Mouse (Mus musculus) limb, embryonic 13.5 days (tissue): ENCODE data around the gene D16Ertd472e. TPM values are rescaled to one million over a fixed set of nuclear protein-coding genes. Genes with fewer than 3 reads are reported as not detected.
"Not testable (repeated sequence)": the region's sequence is repeated elsewhere in the genome, so short reads cannot be mapped to it uniquely, and the experiment has no call there.

Experiments
- ATAC-seq: fragments of 200-750 bp; cut with Nextera tagmentation; 2 replicates; pipeline ENCODE4 v1.8.0; 2017; ENCODE audit warnings: low read depth, moderate number of reproducible peaks, moderate TSS enrichment; ENCODE audit not compliant: low FRiP score
- H3K27ac ChIP-seq: fragments of 300-500 bp; sonication (generic); 2 replicates; pipeline ENCODE4 v1.5.1; 2015; ENCODE audit warnings: inconsistent platforms, mild to moderate bottlenecking, moderate library complexity
- H3K27me3 ChIP-seq: fragments of 300-500 bp; sonication (generic); 2 replicates; pipeline ENCODE4 v1.6.1; 2015; ENCODE audit warnings: mild to moderate bottlenecking, inconsistent platforms
- H3K36me3 ChIP-seq: fragments of 300-500 bp; sonication (generic); 2 replicates; pipeline ENCODE4 v1.6.1; 2015; ENCODE audit warnings: inconsistent platforms, mild to moderate bottlenecking, moderate library complexity
- H3K4me1 ChIP-seq: fragments of 300-500 bp; sonication (generic); 2 replicates; pipeline ENCODE4 v1.6.1; 2015; ENCODE audit warnings: inconsistent platforms
- H3K4me2 ChIP-seq: fragments of 300-500 bp; sonication (generic); replicated peaks from 2 replicates; pipeline ENCODE4 v1.6.1; 2015; ENCODE audit warnings: inconsistent platforms, mild to moderate bottlenecking, moderate library complexity
- H3K4me3 ChIP-seq: fragments of 300-500 bp; sonication (generic); 2 replicates; pipeline ENCODE4 v1.5.1; 2015; ENCODE audit warnings: moderate library complexity, mild to moderate bottlenecking, inconsistent platforms
- H3K9ac ChIP-seq: fragments of 300-500 bp; sonication (generic); 2 replicates; pipeline ENCODE4 v1.6.1; 2015; ENCODE audit warnings: mild to moderate bottlenecking, inconsistent platforms
- H3K9me3 ChIP-seq: fragments of 300-500 bp; sonication (generic); 2 replicates; pipeline ENCODE4 v1.6.1; 2016; ENCODE audit warnings: inconsistent platforms
- WGBS: fragments of 180-500 bp; shearing (Covaris S2); methylation state at CpG from one replicate; pipeline ENCODE4 v1.1.7; 2015; 5-methylcytosine and 5-hydroxymethylcytosine counted together
- polyA plus RNA-seq: library from polyadenylated mRNA; unstranded; fragments of >200 nt; fragmentation: Nextera tagmentation; extraction: Ambion mirVana; gene quantifications from 2 replicates; pipeline ENCODE4 v1.2.1, GENCODE M21; 2015

The D16Ertd472e gene
- polyA plus RNA-seq, 1 experiment from 2014 or later = 24.4 TPM

- H3K36me3 ChIP-seq = no peaks in the 10 kb centered on the region
- H3K27me3 ChIP-seq = no peaks in the 10 kb centered on the region
- no peak overlapping the region for H3K27ac ChIP-seq
- no peak overlapping the region for H3K9ac ChIP-seq
- 85% methylated on average over 6 of the region's 6 CpGs for WGBS
- no peak overlapping the region for H3K4me3 ChIP-seq
- H3K4me1 ChIP-seq = no peaks in the 10 kb centered on the region
- H3K4me2 ChIP-seq = no peak overlapping the region
- H3K9me3 ChIP-seq = no peaks in the 10 kb centered on the region
- no peak for ATAC-seq
These were observed 44.4 kb downstream of the D16Ertd472e start for GRCm38 (mm10) chr16:78531957-78532605.

DNA sequence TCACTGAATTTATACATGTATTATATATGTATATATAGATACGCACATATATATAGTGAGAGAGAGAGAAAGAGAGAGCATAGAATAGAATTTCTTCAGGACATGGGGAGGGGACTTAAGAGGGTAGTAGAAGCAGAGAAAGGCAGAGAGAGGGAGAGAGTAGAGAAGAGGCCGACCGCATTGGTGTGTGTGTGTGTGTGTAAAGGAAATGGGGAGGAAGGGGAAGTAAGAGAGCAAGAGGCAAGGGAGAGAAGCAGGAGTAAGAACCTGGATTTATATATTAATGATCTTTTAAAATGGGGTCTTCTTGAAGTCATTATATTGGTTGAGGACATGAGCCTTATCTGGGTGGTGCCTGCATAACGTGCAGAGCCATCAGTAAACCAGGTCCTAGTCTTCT, 53.5 kb downstream of the D16Ertd472e start:
- Histone ChIP-seq H3K36me3 (no peaks in the 10 kb centered on the region), H3K4me3 (no peak overlapping the region), H3K9me3 (no peaks in the 10 kb centered on the region), H3K27ac (no peak overlapping the region), H3K4me2 (no peak overlapping the region), H3K27me3 (no peaks in the 10 kb centered on the region), H3K9ac (no peak overlapping the region), H3K4me1 (no peaks in the 10 kb centered on the region)
- ATAC-seq = no peak
- 84% methylated on average over 4 of the region's 4 CpGs for WGBS

- Histone ChIP-seq H3K4me1 (no peaks in the 10 kb centered on the region), H3K9me3 (no peaks in the 10 kb centered on the region), H3K36me3 (no peaks in the 10 kb centered on the region), H3K4me2 (no peak overlapping the region), H3K27me3 (no peaks in the 10 kb centered on the region), H3K9ac (no peak overlapping the region), H3K27ac (no peak overlapping the region), H3K4me3 (no peak overlapping the region)
- 80% methylated on average over 7 of the region's 7 CpGs for WGBS
- no peak for ATAC-seq
These were observed 57.8 kb downstream of the D16Ertd472e start for GRCm38 (mm10) chr16:78518697-78519096.

GRCm38 (mm10) chr16:78517171-78517570, 59.3 kb downstream of the D16Ertd472e start:
- Histone ChIP-seq H3K4me3 (no peak overlapping the region), H3K9me3 (no peaks in the 10 kb centered on the region), H3K4me2 (no peak overlapping the region), H3K36me3 (no peaks in the 10 kb centered on the region), H3K4me1 (no peaks in the 10 kb centered on the region), H3K9ac (no peak overlapping the region), H3K27me3 (no peaks in the 10 kb centered on the region), H3K27ac (no peak overlapping the region)
- 82% methylated on average over 2 of the region's 2 CpGs for WGBS
- no peak for ATAC-seq

GRCm38 (mm10) chr16:78511526-78511925, 65.0 kb downstream of the D16Ertd472e start:
- H3K4me3 ChIP-seq = no peak overlapping the region
- no peaks in the 10 kb centered on the region for H3K27me3 ChIP-seq
- no peaks in the 10 kb centered on the region for H3K4me1 ChIP-seq
- no peak for ATAC-seq
- whole genome bisulfite sequencing = 88% methylated on average over 8 of the region's 8 CpGs
- no peaks in the 10 kb centered on the region for H3K9me3 ChIP-seq
- no peak overlapping the region for H3K4me2 ChIP-seq
- H3K36me3 ChIP-seq = no peaks in the 10 kb centered on the region
- no peak overlapping the region for H3K27ac ChIP-seq
- no peak overlapping the region for H3K9ac ChIP-seq

GRCm38 (mm10) chr16:78502492-78502891, 74.0 kb downstream of the D16Ertd472e start:
- H3K9ac ChIP-seq = no peak overlapping the region
- no peaks in the 10 kb centered on the region for H3K36me3 ChIP-seq
- ATAC-seq = no peak
- 84% methylated on average over 9 of the region's 9 CpGs for WGBS
- no peak overlapping the region for H3K27ac ChIP-seq
- no peak overlapping the region for H3K4me3 ChIP-seq
- no peaks in the 10 kb centered on the region for H3K27me3 ChIP-seq
- no peaks in the 10 kb centered on the region for H3K4me1 ChIP-seq
- H3K9me3 ChIP-seq = no peaks in the 10 kb centered on the region
- H3K4me2 ChIP-seq = no peak overlapping the region

GRCm38 (mm10) chr16:78492696-78493095, 83.8 kb downstream of the D16Ertd472e start:
- H3K27ac ChIP-seq, ATAC-seq, H3K9ac ChIP-seq, H3K4me3 ChIP-seq, H3K27me3 ChIP-seq, H3K9me3 ChIP-seq, H3K4me1 ChIP-seq, H3K36me3 ChIP-seq, H3K4me2 ChIP-seq: not testable (repeated sequence)
- 95% methylated on average over 12 of the region's 12 CpGs for WGBS

DNA sequence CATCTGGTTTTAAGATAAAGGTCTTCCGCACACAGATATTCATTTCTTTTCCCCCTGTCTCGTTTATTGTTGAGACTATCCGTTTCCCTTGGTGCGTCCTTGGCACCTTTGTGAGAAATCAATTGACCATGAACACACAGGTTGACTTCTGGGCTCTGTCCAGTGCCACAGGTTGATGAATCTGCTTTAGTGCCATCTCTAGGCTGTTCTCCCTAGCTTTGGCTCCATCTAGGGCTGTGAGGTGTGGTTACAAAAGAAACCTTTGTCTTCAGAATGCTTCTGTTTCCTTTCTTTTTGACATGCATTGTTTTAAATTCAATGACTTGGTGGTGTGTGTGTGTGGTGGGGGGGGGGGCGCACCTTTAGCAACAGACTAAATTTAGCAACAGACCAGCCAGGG, 85.7 kb downstream of the D16Ertd472e start:
- no peak overlapping the region for H3K9ac ChIP-seq
- WGBS = 68% methylated on average over 5 of the region's 5 CpGs
- no peaks in the 10 kb centered on the region for H3K9me3 ChIP-seq
- 0 out of 2 replicates have a peak, but pooled peaks cover 4% of the 10 kb centered on the region for H3K4me1 ChIP-seq
- peak overlapping the region; percentile 42; the same call in 1 of the 2 replicates for H3K4me2 ChIP-seq
- no peak for ATAC-seq
- no peaks in the 10 kb centered on the region for H3K27me3 ChIP-seq
- no peak overlapping the region for H3K27ac ChIP-seq
- no peak overlapping the region for H3K4me3 ChIP-seq
- no peaks in the 10 kb centered on the region for H3K36me3 ChIP-seq

Other genes starting within 250 kb of the D16Ertd472e start
- 42.9 and 45.7 TPM in 2 replicates for gene Btg3, start 199.5 kb downstream of the D16Ertd472e start, polyA plus RNA-seq